Mouse (Mus musculus): ENCODE results near the gene Hrct1.

The Hrct1 gene

DNA sequence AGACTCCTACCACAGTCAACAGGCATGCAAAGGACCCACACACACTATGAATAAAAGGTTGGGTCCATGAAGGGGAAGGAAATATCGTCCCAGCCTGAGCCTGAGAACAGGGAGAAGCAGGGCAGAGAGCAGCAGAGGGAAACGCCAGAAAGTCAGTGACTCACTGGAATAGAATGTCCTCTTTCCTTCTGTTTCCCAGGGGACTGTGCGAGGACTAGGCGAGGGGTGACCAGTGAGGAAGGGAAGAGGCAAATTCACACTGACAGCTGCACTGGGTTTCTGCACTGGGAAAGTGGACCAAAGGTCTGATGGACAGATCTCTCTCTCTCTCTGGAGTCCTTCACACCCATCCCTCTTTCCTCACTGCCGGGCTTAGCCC is 1.6 kb downstream of the Hrct1 start:
- DNase-seq (ENCODE audit: low spot score), result no peak

DNA sequence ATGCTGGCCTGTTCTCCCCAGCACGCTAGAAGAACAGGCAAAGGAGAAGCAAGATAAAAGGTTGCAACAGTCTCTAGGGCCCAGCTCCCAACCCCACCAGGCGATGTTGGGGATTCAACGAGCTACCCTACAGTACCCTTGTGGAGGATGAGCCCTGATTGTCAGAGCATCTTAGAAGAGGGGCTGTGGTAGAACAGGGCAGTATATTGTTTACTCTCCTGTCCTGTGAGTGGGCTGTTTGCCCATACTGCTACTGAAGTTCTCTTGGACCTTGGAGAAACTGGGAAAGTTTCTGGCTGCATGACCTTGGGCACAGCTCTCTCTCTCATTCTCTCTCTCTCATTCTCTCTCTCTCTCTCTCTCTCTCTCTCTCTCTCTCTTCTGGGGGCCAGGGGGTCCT is 2.1 kb downstream of the Hrct1 start:
- no peak for DNase-seq (ENCODE audit: low spot score)

DNA sequence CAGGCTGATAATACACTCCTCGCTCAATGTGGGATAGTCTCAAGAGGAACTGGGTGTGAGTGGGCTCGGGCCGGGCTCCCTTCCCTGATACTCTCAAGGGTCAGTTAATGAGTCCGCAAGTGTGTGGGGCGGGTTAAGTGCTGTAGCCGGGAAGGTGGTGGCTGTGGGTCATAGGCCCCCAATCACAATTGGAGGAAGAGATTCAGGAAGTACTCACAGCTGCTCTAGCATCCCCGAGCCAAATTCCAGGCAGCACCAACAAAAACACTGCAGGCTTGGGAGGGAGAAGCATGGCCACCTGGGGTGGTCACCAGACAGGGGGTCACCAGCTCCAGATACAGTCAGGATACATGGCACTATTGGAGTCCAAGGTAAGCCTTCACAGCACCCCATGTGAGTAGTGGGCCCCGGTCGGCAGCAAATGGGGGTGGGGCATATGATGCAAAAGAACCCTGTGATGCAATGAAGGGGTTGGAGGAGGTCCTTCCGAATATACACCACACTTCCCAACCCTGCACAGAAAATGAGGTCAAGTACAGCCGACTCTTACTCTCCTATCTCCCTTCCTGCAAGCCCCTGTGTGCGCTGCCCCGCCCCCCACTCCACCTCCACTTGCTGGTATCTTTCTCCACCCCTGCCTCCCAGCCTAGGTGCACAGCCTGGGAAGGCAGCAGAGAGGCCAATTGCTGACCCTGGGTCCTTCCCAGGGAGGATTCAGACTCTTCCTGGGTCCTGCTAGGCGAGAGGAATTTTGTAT is 3.0 kb downstream of the Hrct1 start, which contains the start of gene Spaar:
Gene Spaar (plus strand): TSS at position 241 of the 757 bp plus-strand sequence.
- DNase-seq (ENCODE audit: low spot score), result no peak

DNA sequence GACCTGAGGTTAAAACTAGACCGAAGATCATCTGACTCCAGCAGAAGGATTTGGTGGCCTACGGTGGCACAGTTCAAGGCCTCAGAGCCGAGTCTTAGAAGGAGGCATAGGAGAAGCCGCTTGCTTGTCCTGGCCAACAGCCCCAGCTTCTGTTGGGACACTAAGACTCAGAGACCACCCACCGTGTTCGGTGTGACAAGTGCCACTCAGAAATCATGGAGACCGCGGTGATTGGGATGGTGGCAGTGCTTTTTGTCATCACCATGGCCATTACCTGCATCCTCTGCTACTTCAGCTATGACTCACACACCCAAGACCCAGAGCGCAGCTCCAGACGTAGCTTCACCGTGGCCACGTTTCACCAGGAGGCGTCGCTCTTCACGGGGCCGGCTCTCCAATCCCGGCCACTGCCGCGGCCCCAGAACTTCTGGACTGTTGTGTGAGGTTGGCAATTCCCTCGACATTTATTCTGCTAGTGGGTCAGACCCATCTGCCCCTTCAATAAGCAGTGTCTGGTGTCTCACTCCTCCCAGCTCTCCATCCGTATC is 3.8 kb downstream of the Hrct1 start:
- DNase-seq (ENCODE audit: low spot score), result no peak

DNA sequence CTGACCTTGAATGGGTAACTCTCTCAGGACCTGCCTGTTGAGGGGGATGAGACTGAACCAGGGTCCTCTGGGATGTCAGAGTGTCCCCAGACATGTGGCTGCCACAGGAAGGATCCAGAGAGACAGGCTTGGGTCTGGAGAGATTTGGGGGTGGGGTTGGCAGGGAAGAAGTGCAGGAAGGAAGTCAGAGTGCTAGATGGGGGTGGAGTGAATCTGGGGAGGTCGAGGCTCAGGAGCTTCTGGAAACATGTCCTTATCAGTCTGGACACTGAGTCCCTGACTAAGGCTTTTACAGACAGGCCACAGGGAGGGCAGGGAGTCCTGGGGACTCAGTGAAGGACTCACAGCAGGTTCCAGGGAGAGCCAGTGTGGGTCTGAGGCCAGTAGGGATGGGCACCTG is 5.2 kb downstream of the Hrct1 start:
- DNase-seq (ENCODE audit: low spot score), result no peak

DNA sequence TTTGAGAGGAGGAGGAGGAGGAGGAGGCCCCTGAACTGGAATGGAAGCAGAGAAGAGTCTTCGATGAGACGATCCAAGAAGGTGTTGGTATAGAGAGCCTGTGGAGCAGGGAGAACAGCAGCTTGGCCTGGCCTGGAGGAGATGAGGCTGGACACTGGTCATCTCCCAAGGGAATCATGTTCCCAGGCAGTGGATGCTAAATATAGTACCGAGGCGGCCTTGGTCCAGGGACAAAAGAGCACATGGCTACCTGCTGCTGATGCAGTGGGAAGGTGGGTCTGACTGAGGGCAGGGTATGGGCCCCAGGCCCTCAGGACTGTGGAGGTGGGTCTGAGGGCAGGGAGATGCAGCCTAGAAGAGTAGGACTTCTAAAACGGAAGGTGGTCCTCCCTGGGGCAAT is 6.2 kb downstream of the Hrct1 start:
- DNase-seq (ENCODE audit: low spot score), result no peak

DNA sequence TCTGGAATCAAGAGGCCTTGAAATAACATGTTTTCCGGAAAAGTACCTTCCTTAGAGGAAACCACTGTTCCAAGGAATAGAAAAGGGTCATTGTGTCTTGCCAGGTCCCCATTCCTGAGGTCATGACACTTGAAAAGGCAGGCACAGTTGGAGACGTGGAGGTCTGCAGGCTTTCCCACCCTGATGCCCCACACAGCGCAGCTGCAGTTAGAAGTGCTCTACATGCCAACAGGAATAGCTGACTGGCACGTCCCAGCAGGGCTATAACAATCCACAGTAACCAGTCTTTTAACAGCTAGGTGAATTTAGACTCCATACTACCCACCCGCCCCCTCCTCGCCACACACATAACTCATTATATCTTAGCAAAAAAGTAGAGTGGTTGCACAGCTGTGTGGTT is 10.2 kb downstream of the Hrct1 start:
- DNase-seq (ENCODE audit: low spot score), result no peak

DNA sequence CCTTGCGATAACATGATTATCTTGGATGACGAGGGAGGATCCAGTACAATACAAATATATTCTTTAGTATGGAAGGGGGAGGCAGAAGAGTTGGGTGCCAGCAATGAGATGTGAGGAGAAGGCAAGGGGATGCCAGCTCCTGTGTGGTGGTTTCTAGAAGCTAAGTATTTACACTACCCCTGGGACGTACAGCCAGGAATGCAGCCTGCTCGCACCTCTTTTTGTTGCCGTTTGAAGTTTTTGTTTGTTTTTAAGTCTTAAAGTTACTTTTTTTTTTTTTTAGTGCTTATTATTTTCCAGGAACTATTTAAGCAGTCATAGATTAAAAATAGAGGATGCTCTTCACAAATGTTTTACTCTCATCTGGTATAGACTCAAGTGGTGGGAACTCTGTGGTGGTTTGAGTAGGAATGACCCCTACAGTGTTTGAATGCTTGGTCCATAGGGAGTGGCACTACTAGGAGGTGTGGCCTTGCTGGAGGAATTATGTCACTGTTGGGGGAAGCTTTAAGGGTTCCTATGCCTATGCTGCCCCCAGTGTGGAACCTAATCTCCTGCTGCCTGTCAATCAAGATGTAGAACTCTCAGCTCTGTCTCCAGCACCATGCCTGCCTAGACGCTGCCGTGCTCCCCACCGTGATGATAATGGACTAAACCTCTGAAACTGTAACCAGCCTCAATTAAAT is 12.1 kb downstream of the Hrct1 start:
- DNase-seq (ENCODE audit: low spot score), result no peak

DNA sequence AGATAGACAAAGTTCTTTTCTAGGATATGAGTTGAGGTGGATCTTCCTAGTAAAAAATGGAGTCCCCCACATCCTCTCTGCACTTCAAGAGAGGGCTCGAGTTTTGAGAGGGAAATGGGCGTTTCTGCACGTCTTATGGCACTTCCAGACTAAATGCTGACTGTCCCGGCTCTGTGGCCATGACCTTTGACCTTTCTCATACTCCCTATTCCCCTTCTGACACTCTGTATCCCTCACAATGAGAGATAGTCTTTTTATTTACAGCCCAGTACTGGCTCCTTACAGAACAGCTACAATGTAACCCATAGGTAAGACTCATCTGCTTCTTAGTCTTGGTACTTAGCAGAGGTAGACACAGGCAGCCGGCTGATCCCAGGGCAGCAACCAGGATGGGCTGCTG is 14.5 kb downstream of the Hrct1 start:
- DNase-seq (ENCODE audit: low spot score), result no peak

DNA sequence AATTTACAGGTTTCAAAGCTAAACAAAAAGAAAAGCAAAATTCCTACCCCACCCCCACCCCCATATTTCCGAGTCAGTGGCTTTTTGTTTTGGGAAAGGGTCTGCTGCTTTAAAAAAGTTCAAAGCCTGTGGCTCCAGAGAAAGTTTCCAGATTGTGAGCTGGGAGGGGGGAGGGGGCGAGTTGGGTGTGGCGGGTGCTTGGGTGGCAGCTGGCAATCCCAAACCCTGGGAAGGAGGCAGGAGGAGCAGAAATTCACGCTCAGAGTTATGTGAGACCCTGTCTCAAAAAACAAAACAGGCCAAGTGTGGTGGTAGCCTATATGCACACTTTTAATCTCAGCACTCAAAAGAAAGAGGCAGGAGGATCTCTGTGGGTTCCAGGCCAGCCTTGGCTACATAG is 15.6 kb downstream of the Hrct1 start:
- DNase-seq (ENCODE audit: low spot score), result no peak

DNA sequence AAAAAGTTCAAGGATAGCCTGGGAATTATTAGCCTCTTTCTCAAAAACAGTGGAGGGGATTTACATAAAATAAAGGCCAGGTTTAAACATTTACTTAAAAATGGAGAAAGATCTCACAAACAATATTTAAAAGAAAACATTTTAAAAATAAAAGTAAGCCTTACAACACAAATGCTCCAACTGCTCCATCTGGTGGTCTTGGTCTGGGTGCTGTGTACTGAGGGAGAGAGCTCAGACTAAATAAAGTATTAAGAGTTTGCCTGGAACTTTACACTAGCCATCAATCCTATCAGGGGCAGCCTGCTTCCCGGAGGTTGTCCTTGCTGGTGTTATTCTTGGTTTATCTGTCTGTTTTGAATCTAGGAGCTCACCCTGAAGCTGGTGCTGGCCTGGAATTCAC is 16.1 kb downstream of the Hrct1 start:
- no peak for DNase-seq (ENCODE audit: low spot score)

DNA sequence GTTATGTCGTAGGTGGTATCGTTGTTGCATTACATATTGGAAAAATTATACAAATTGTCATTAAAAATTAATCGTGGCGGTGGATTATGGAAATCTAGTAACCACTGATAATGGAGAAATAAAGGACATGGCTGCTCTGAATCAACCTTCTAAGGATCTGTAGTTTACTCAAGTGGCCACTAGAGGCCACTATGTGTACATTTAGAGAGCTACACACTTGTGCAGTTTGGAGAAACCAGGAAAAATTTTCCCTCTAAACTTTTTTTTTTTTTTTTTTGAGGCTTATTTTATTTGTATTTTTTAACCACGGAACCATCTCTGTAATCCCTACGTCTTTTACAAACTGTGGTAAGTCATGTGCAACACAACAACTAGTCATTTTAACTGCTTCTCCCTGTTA is 18.2 kb downstream of the Hrct1 start:
- DNase-seq (ENCODE audit: low spot score), result peak; percentile 74

DNA sequence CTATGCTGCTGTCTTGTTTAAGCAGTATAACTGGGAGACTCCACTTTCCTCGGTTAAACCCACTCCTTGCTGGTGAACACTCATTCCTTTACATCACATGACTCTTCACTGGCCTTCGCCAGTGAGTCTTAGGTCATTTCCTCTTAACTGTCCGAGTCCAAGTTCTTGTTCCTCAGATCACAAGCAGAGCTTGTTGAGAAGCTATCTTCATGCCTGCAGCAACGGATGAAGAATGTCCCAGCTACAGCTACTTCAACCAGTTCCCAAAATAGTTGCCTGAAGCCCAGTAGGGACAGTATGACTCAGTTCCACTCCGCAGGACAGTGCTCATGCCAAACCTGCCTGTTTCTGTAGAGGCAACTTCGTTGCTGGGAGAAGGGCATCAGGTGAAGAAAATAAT is 30.2 kb downstream of the Hrct1 start:
- DNase-seq (ENCODE audit: low spot score), result no peak

DNA sequence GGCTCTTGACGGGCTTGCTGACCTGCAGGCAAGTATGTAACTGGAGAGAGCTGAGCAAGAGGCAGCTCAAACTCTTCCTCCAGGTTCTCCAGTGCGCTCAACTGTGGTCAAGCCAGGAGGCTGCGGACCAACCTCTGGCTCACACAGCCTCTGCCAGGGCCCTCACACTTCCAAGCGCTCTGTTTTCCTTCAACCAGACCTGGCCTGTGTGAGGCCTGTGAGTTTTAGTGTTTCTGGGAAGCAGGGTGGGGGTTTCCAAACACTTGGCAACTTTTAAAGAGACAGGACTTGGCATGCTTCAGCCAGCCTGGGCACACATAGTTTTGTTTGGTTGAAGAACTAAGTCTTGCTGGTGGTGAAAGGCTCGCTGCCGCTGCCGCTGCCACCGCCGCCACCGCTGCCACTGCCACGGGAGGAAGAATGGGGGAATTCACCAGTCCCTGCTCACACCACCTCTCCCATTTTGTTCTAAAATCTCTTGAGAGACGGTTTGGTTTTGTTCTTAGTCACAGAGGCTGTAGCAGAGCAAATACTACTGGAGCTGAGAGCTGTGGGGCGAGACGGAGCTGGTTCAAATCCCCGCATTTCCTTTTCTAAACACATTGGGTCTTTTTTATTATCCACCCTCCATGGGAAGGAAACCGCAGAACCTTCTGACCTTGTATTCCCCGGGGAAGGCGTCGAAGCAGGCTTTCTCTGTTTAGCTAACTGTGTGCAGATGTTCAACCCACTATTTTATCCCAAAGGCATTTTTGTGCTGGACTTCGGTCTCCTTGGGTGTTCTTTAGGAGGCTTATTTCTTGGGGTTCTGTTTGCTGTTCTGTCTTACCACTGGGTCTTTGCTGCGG is 32.8 kb downstream of the Hrct1 start:
- no peak for DNase-seq (ENCODE audit: low spot score)

DNA sequence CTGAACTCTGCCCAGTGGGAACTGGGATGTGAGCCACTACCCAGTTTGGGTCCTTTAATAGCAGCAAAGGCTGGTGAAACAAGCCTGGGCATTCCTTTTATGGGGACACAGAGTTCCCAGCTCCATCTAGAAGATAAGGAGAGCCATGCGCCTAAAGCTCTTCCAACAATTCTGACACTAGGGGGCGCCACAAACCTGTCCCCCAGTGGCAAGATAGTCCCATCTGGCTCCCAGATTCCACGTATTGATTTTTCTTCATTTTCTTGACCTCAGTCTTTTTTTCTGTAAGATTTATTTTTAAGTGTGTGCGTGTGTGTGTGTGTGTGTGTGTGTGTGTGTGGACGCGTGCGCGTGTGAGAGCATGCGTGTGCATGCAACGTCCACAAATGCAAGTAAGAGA is 33.5 kb downstream of the Hrct1 start:
- peak; percentile 68 for DNase-seq (ENCODE audit: low spot score)

DNA sequence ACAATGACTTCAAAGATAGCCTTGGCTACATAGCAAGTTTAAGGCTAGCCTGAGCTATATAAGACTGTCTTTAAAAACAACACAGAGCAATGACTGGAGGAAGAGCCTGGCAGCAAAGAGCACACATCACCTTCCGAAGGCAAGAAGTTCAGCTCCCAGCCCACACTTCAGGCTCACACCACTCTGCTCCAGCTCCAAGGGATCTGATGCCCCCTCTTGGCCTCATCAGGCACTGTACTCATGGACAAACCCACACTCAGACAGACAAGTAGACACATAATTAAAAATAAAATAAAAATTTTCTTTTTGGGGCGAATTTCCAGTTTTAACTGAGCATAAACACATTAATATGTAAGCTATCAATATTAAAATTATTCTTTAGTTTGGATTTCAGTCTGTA is 34.3 kb downstream of the Hrct1 start:
- no peak for DNase-seq (ENCODE audit: low spot score)

DNA sequence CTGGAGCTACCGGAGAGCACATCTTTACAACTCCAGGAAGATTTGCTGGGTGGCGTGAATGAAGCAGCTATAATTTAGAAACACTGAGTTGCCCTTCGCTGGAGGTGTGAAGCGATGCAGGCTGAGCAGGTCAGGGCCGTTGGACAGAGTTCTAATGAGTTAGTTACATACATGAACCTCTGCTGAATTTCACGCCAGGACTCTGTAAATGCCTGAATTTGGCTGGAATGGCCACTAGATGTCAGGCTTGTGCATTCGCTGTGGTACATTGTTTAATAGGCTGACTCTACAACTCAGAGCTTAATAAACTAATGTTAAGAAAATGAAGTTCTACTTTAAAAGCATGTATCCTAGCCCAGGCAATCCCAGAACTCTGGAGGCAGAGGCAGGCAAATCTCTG is 36.4 kb downstream of the Hrct1 start:
- peak; percentile 86 for DNase-seq (ENCODE audit: low spot score)

DNA sequence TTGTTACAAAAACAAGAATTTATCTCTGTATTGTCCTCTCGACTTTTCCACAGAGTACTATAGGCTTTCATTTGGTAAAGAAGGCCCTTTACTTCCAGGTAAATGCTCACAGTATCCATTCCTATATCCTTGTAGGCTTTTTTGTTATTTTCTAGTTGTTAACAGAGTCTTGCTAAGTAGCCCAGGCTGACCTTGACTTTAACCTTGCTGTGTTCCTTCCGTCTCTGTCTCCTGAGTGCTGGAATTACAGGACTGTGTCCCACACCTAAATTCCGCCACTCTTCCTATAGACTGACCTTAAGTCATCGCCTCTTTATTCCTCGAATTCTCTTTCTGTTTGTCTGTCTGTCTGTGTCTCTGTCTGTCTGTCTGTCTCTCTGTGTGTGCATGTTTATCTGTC is 41.4 kb downstream of the Hrct1 start:
- DNase-seq (ENCODE audit: low spot score), result no peak

DNA sequence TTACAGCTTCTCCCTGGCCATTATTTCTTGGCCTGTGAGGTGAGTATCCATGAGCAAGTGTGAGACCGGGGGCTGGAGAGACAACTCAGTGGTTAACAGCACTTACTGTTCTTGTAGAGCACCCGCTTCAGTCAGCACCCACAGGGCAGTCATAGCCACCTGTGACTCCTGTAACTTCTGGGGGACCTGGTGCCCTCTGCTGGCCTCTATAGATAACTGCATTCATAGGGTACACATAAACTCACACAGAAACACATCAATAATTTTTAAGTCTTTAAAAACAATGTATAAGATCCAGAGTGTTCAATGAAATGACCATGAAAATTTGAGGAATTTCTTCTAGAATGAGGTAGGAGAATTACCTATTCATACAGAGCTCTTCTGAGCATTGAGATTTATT is 42.4 kb downstream of the Hrct1 start:
- DNase-seq (ENCODE audit: low spot score), result no peak

DNA sequence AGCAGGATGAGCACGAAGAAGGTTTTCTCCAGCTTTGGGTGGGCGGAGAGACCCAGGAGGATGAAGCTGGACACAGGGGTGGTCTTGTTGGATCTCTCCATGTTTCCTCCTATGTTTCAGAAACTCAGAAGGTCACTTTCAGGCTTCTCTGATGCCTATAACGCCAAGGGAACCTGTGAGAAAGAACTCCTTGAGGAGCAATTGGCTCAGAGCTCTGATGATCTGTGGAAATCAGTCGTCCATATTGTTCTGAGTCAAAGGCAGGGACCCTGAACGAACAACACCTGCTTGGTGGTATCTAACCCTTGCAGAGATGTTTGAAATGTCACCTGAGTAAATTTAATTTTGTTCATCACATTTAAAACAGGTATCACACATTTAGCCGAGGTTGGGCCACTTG is 43.9 kb downstream of the Hrct1 start, which contains the start of gene Olfr159:
Gene Olfr159 (minus strand): TSS at position 101 of the 400 bp plus-strand sequence.
- DNase-seq (ENCODE audit: low spot score), result no peak

DNA sequence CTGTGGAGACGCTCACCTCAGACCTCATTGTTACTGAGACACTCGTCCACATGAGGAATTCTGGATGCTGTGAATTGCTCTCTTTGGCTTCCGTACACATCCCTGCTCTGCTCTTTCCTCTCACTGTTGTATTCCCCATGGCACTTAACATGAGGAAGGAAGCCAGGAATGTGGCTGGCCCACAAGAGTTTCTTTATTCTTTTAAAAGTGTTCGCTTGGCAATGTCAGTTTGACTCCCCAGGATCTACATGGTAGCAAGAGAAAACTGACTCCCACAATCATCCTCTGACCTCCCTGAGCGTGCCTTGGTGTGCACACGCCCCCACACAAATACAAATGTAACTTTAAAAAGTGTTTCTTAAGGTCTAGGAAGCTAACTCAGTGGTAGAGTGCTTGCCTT is 44.6 kb downstream of the Hrct1 start:
- DNase-seq (ENCODE audit: low spot score), result no peak

DNA sequence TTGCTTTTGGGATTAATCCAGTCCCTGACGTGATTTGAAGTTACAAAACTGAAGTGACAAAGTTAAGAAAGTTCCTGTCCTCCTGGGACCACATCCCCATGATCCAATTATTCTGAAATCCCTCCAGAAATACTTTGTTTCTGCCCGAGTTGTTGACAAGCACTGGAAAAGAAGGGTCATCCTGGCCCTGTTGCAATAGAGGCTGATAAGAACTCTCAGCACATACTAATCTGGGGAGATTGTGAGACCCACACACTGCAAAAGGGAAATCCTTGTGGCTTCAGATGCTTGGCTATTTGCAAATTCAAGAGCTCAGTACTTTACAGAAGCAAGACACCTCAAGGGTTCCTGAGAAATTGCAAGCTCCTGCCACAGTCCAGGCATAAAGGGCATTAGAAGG is 45.3 kb downstream of the Hrct1 start:
- no peak for DNase-seq (ENCODE audit: low spot score)
